Mouse (Mus musculus) liver, adult 2 months (tissue): Measurements from ENCODE around the gene Ccdc3. TPM values are rescaled to one million over a fixed set of nuclear protein-coding genes. Genes with fewer than 3 reads are reported as not detected.

Experiments used
- DNase-seq: peaks from one replicate; pipeline ENCODE4 v3.0.0-alpha.2; 2011; ENCODE audit warnings: low read depth, low spot score; ENCODE audit errors: extremely low read depth
- H3K27ac ChIP-seq: fragments of 200-500 bp; replicated peaks from 2 replicates; pipeline ENCODE4 v1.5.1; 2012; ENCODE audit warnings: low read depth, mild to moderate bottlenecking, control low read depth, inconsistent platforms, low read length; ENCODE audit not compliant: insufficient read depth
- H3K27me3 ChIP-seq: fragments of 200-500 bp; 2 replicates; pipeline ENCODE4 v1.6.1; 2012; ENCODE audit warnings: mild to moderate bottlenecking, moderate library complexity, low read length, inconsistent platforms; ENCODE audit not compliant: control insufficient read depth, insufficient read depth
- H3K36me3 ChIP-seq: fragments of 200-500 bp; 2 replicates; pipeline ENCODE4 v1.6.1; 2012; ENCODE audit warnings: low read length, inconsistent platforms; ENCODE audit not compliant: control insufficient read depth, insufficient read depth
- H3K4me1 ChIP-seq: fragments of 200-500 bp; 2 replicates; pipeline ENCODE4 v1.6.1; 2011; ENCODE audit warnings: low read length; ENCODE audit not compliant: control insufficient read depth, insufficient read depth
- H3K4me3 ChIP-seq: fragments of 200-500 bp; 2 replicates; pipeline ENCODE4 v1.5.1; 2011; ENCODE audit warnings: low read depth, mild to moderate bottlenecking, control low read depth, low read length, moderate library complexity; ENCODE audit not compliant: insufficient read depth
- H3K79me2 ChIP-seq: fragments of 200-500 bp; 2 replicates; pipeline ENCODE4 v1.6.1; 2012; ENCODE audit warnings: inconsistent platforms, mild to moderate bottlenecking, low read length, moderate library complexity; ENCODE audit not compliant: control insufficient read depth, insufficient read depth
- H3K9ac ChIP-seq: fragments of 200-500 bp; 2 replicates; pipeline ENCODE4 v1.6.1; 2012; ENCODE audit warnings: low read depth, mild to moderate bottlenecking, control low read depth, inconsistent platforms, low read length
- CTCF ChIP-seq: fragments of 200-500 bp; IDR thresholded peaks from 2 replicates; pipeline ENCODE4 v1.5.1; 2011; ENCODE audit warnings: low read depth, low read length, control low read depth
- POLR2A ChIP-seq: fragments of 200-500 bp; IDR thresholded peaks from 2 replicates; pipeline ENCODE4 v1.6.1; 2011; ENCODE audit warnings: low read length, control low read depth; ENCODE audit not compliant: insufficient read depth; ENCODE audit errors: extremely low read depth
- WGBS: fragments of 180-500 bp; shearing (Covaris S2); methylation state at CpG from one replicate; pipeline ENCODE4 v1.1.7; 2018; 5-methylcytosine and 5-hydroxymethylcytosine counted together
- polyA plus RNA-seq: library from polyadenylated mRNA; depleted of rRNA; stranded (reverse); fragments of >200 nt; gene quantifications from 2 replicates; pipeline ENCODE4 v1.2.3, GENCODE M21; 2012
- total RNA-seq: library from RNA; depleted of rRNA; stranded (reverse); fragments of >200 nt; gene quantifications from 2 replicates; pipeline ENCODE4 v1.2.3, GENCODE M21; 2014

The Ccdc3 gene
- total and polyA plus RNA-seq, 2 experiments = 0.78 to 0.92 TPM

GRCm38 (mm10) chr2:5197486-5197885 is 59.9 kb downstream of the Ccdc3 start:
- DNase-seq = no peak
- 93% methylated on average over 4 of the region's 4 CpGs for WGBS
- Histone ChIP-seq H3K4me1 (no peaks in the 10 kb centered on the region), H3K4me3 (no peak overlapping the region), H3K27me3 (no peaks in the 10 kb centered on the region), H3K79me2 (no peaks in the 10 kb centered on the region), H3K27ac (no peak overlapping the region), H3K9ac (no peak overlapping the region), H3K36me3 (no peaks in the 10 kb centered on the region)
- TF ChIP-seq POLR2A (no peak), CTCF (no peak)

DNA sequence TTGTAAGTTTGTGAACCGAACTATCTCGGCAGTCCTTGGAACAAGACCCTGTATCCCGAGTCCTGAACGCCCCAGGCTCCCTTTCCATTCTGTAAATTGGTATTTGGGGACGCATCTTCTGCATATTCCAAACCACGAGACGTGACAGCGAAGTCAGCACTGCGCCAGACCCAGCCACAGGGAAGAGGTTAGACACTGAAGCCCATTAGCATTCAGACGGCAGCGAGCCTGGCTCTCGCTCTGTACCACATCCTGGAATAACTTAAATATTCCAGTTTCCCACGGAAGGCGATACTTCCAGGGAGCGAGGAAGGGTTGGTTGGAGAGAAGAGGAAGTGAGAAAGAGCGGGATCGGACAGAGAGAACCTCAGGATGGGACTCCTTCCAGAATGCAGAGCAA is 61.7 kb downstream of the Ccdc3 start:
- WGBS = 89% methylated on average over 17 of the region's 17 CpGs
- Histone ChIP-seq H3K4me1 (no peaks in the 10 kb centered on the region), H3K36me3 (no peaks in the 10 kb centered on the region), H3K79me2 (no peaks in the 10 kb centered on the region), H3K9ac (no peak overlapping the region), H3K27me3 (no peaks in the 10 kb centered on the region), H3K4me3 (no peak overlapping the region), H3K27ac (no peak overlapping the region)
- TF ChIP-seq CTCF = no peak
- no peak for TF ChIP-seq POLR2A
- no peak for DNase-seq

DNA sequence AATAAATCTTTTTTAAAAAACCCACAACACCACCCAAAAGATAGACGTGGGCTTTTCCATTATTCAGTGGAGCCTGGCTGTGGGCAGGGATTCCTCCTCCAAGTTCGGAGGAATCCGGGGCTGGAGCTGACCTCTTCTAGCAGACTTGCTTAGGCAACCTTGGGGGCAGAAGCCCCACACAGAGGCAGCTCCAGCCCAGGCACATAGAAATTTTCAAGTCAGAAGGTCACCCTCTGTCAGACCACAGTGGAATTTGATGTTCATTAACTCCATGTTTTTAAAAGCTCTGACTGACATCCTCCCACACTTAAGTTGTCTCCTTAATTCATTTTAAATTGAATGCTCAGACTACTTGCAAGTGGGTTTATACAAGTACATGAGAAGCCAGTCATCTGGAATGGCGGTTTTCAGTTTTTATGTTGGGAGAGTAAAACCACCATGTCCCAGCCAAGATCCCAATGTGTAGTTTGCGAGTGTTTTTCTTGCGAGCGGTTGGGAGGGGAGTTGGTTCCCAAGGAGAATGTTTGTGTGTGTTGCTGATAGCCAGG is 63.3 kb downstream of the Ccdc3 start:
- TF ChIP-seq CTCF = no peak
- no peak for TF ChIP-seq POLR2A
- Histone ChIP-seq H3K27ac (no peak overlapping the region), H3K79me2 (no peaks in the 10 kb centered on the region), H3K9ac (no peak overlapping the region), H3K36me3 (no peaks in the 10 kb centered on the region), H3K4me3 (no peak overlapping the region), H3K4me1 (no peaks in the 10 kb centered on the region), H3K27me3 (no peaks in the 10 kb centered on the region)
- no peak for DNase-seq
- 87% methylated on average over 7 of the region's 7 CpGs for WGBS

- H3K4me3 ChIP-seq = no peak overlapping the region
- H3K79me2 ChIP-seq = no peaks in the 10 kb centered on the region
- no peak overlapping the region for H3K27ac ChIP-seq
- no peaks in the 10 kb centered on the region for H3K27me3 ChIP-seq
- TF ChIP-seq CTCF (no peak), POLR2A (no peak)
- 92% methylated on average over 1 of the region's 1 CpGs for WGBS
- H3K36me3 ChIP-seq = no peaks in the 10 kb centered on the region
- DNase-seq = no peak
- H3K9ac ChIP-seq = no peak overlapping the region
- no peaks in the 10 kb centered on the region for H3K4me1 ChIP-seq
Measured at GRCm38 (mm10) chr2:5203146-5203545, 65.6 kb downstream of the Ccdc3 start.

DNA sequence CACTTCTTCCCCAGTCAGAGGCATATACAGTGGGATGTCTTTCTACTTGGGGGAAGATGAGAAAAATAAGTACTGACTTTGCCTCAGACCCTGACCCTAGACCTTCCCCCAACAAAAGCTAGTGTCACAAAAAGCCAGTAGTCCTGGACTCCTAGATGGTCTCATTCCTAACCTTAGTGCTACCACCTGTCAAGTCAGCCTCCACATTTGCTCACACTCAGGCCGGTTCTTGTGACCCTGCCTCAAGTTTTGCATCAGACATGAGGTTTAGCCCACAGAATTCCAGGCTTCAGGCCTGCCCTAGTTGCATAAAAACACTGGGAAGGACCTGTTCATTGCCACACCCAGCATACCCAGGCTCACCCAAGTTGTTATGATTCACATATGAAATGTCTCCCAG is 67.4 kb downstream of the Ccdc3 start:
- Histone ChIP-seq H3K4me3 (no peak overlapping the region), H3K4me1 (no peaks in the 10 kb centered on the region), H3K79me2 (no peaks in the 10 kb centered on the region), H3K36me3 (no peaks in the 10 kb centered on the region), H3K9ac (no peak overlapping the region), H3K27ac (no peak overlapping the region), H3K27me3 (no peaks in the 10 kb centered on the region)
- TF ChIP-seq CTCF (no peak), POLR2A (no peak)
- no peak for DNase-seq
- WGBS = 88% methylated on average over 1 of the region's 1 CpGs

DNA sequence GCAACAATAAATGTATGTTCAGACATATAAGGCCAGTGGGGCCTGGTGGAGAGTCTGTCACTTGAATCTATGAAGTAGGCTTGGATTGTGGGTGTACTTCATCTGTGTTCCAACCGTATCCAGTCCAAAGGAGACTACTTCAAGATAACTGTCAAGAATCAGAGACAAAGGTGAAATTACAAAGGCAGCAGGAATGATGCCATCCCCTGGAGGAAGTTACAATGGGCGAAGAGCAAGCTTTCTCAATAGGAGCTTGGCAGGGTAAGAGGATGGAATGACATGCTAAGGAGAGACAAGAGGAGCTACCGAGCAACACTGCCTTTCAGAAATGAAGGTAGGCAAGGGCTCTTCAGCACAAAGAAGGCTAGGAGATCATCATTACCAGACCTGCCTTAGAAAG is 69.1 kb downstream of the Ccdc3 start:
- Histone ChIP-seq H3K36me3 (no peaks in the 10 kb centered on the region), H3K27ac (no peak overlapping the region), H3K4me3 (no peak overlapping the region), H3K27me3 (no peaks in the 10 kb centered on the region), H3K9ac (no peak overlapping the region), H3K79me2 (no peaks in the 10 kb centered on the region), H3K4me1 (no peaks in the 10 kb centered on the region)
- no peak for DNase-seq
- TF ChIP-seq POLR2A (no peak), CTCF (no peak)
- WGBS = 89% methylated on average over 3 of the region's 3 CpGs
